Mouse (Mus musculus) olfactory bulb, adult 2 months (tissue): ENCODE measurements around the gene Cdh4.

Source experiments
- CTCF ChIP-seq: fragments of 200-500 bp; IDR thresholded peaks from 2 replicates; pipeline ENCODE4 v1.5.1; 2012; ENCODE audit warnings: low read depth, mild to moderate bottlenecking, low read length, moderate library complexity; ENCODE audit not compliant: insufficient read depth
- POLR2A ChIP-seq: fragments of 200-500 bp; IDR thresholded peaks from 2 replicates; pipeline ENCODE4 v1.6.1; 2012; ENCODE audit warnings: mild to moderate bottlenecking, low read depth, low read length, moderate library complexity; ENCODE audit not compliant: insufficient read depth

DNA sequence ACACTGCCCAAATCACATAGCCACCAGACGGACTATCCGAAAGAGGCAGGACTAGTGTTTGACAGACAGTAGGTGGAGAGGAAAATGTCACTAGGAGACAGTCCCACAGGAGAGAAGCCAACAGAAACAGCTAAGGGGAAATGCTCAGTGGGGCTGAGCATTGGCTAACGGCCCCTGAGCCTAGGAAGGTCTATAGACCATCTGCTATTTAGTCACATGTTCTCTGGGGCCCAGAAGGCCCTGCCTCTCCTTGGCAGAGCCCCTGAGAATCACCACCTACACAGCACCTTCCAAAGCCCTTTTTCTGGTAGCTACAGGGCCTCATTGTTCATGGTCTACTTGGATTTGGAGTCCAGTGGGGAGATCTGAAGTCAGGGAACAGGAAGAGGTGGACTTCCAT lies 271.9 kb downstream of the Cdh4 start:
- TF ChIP-seq CTCF: no peak
- TF ChIP-seq POLR2A: no peak
